Mouse (Mus musculus): ENCODE measurements around the gene Pnmal1.

DNA sequence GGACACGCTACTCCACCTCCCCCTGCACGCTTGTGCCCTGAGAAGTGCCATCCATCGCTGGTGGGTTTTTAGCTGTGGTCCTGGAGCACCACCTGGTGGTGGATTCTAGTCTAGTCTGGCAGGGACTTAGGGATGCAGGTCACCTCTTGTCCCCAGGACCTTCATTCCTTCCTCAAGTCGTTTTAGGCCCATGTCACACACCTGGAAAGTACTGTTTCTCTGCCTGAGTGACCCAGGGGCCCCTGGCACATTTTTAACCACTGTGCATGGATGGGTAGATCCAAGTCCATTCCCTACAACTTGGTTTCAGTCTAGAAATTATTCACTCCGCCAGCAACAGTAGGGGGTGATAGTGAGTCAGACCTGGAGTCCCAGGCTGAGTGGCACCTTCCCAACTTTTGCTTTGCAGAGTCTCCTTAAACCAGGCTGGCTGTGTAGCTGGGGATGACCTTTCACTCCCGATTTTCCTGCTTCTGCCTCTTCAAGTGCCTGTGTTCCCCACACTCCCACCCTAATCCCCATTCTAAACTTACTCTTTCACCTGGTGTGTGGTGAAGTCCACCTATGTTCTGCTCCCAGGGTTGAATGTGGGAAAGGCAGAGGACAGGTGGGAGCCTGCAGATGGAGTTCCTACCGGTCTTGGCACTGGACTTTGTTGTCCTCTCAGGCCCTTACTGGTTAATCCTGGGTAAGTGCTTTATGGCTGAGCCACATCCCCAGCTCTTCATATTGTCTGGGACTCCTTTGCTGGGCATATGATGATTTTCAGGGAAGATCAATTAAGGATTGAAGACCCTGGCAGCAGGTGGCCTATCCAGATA, 43.1 kb downstream of the Pnmal1 start:
- TF ChIP-seq CTCF (conservative IDR thresholded peaks at IDR 0.05; ENCODE audit: low read length) (no peak; the same call in none of the 2 replicates), NANOG (IDR thresholded peaks at IDR 0.05; ENCODE audit: borderline replicate concordance, low read length) (peak; percentile 45; the same call in 1 of the 2 replicates), POU5F1 (IDR thresholded peaks at IDR 0.05; ENCODE audit: borderline replicate concordance, low read length) (no peak)
